Mouse (Mus musculus) stomach, embryonic 15.5 days (tissue): ENCODE measurements around the gene Ttll11. TPM values are rescaled to one million over a fixed set of nuclear protein-coding genes. Genes with fewer than 3 reads are reported as not detected.

ENCODE experiments used
- ATAC-seq: fragments of 200-750 bp; cut with Nextera tagmentation; 2 replicates; pipeline ENCODE4 v1.8.0; 2017; ENCODE audit warnings: low read depth, moderate number of reproducible peaks, moderate TSS enrichment; ENCODE audit not compliant: insufficient read depth, low FRiP score
- H3K27ac ChIP-seq: fragments of 300-500 bp; sonication (generic); 2 replicates; pipeline ENCODE4 v1.5.1; 2015; ENCODE audit warnings: mild to moderate bottlenecking, inconsistent platforms
- H3K27me3 ChIP-seq: fragments of 300-500 bp; sonication (generic); replicated peaks from 2 replicates; pipeline ENCODE4 v1.6.1; 2015; ENCODE audit warnings: inconsistent platforms
- H3K36me3 ChIP-seq: fragments of 300-500 bp; sonication (generic); 2 replicates; pipeline ENCODE4 v1.6.1; 2015; ENCODE audit warnings: inconsistent platforms
- H3K4me1 ChIP-seq: fragments of 300-500 bp; sonication (generic); 2 replicates; pipeline ENCODE4 v1.6.1; 2015; ENCODE audit warnings: inconsistent platforms
- H3K4me2 ChIP-seq: fragments of 300-500 bp; sonication (generic); 2 replicates; pipeline ENCODE4 v1.6.1; 2015; ENCODE audit warnings: mild to moderate bottlenecking, inconsistent platforms
- H3K4me3 ChIP-seq: fragments of 300-500 bp; sonication (generic); replicated peaks from 2 replicates; pipeline ENCODE4 v1.5.1; 2015; ENCODE audit warnings: inconsistent platforms
- H3K9ac ChIP-seq: fragments of 300-500 bp; sonication (generic); 2 replicates; pipeline ENCODE4 v1.6.1; 2015; ENCODE audit warnings: inconsistent platforms
- H3K9me3 ChIP-seq: fragments of 300-500 bp; sonication (generic); 2 replicates; pipeline ENCODE4 v1.6.1; 2016; ENCODE audit warnings: inconsistent platforms
- WGBS: fragments of 180-500 bp; shearing (Covaris S2); methylation state at CpG from one replicate; pipeline ENCODE4 v1.1.7; 2015; 5-methylcytosine and 5-hydroxymethylcytosine counted together
- polyA plus RNA-seq: library from polyadenylated mRNA; unstranded; fragments of >200 nt; fragmentation: Nextera tagmentation; extraction: Ambion mirVana; gene quantifications from 2 replicates; pipeline ENCODE4 v1.2.1, GENCODE M21; 2015

Gene Ttll11
- polyA plus RNA-seq, 1 experiment from 2014 or later = 0.65 TPM

DNA sequence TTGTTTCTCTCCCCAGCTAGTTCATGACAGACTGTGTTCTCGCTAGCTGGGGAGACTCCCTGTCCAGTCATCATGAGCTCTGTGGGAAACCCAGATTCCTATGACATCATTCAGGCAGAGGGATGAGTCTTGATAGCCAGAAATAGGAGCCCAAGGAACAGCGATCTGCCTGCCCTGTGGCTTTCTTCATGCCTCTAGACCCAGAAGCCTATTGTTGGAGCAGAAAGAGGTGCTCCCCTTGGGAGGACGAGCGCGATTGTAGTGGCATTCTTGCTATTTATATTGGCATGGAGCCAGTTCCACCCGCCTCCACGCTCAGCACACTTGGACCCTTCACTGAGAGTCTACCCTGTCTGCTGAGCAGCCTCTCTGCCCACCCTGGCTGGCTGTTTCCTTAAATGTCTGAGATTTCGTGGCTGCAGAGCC lies 265.0 kb downstream of the Ttll11 start:
- H3K27me3 ChIP-seq = no peaks in the 10 kb centered on the region
- peak overlapping the region; percentile 19; the same call in 1 of the 2 replicates for H3K27ac ChIP-seq
- H3K36me3 ChIP-seq = peaks cover 71% of the 10 kb centered on the region
- H3K4me2 ChIP-seq = no peak overlapping the region
- ATAC-seq = peak; percentile 15; the same call in 1 of the 2 replicates
- H3K9me3 ChIP-seq = no peaks in the 10 kb centered on the region
- peaks cover 10% of the 10 kb centered on the region; the same call in 1 of the 2 replicates for H3K4me1 ChIP-seq
- H3K9ac ChIP-seq = no peak overlapping the region
- WGBS = 37% methylated on average over 8 of the region's 8 CpGs
- no peak overlapping the region for H3K4me3 ChIP-seq

DNA sequence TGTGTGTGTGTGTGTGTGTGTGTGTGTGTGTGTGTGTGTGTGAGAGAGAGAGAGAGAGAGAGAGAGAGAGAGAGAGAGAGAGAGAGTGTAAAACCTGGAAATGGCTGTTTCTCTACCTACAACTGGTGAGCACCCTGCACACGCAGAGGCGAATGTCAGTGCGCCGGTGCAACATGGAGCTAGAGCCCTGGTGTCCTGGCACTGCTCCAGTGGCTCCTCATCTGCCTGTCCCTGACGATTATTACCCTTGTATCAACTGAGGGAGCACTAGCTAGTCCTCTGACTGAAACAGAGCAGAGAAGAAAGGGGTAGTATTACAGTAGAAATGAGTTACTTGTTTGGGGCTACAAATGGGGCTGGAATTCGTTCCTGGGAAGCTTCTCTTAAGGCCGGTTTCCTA lies 266.3 kb downstream of the Ttll11 start:
- no peaks in the 10 kb centered on the region for H3K9me3 ChIP-seq
- H3K27ac ChIP-seq = no peak overlapping the region
- ATAC-seq = no peak
- H3K27me3 ChIP-seq = no peaks in the 10 kb centered on the region
- peaks cover 10% of the 10 kb centered on the region; the same call in 1 of the 2 replicates for H3K4me1 ChIP-seq
- H3K4me2 ChIP-seq = no peak overlapping the region
- no peak overlapping the region for H3K9ac ChIP-seq
- H3K4me3 ChIP-seq = no peak overlapping the region
- H3K36me3 ChIP-seq = peaks cover 70% of the 10 kb centered on the region
- WGBS = 88% methylated on average over 7 of the region's 7 CpGs

DNA sequence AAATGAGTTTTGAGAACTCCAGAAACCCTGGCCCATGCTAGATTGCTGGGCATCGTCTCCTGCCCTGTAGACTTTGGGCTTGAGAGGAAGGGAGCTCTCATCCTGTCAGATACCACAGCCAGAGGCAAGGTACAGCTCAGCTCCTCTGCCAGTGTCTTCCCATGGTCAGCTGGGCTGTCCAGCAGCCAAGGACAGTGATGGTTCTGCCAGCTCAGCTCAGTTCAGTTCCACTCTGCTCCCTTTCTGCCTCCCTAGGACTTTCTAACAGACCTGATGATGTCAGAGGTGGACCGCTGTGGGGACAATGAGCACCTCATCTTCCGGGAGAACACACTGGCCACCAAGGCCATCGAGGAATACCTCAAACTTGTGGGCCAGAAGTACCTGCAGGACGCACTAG lies 267.1 kb downstream of the Ttll11 start:
- no peak for ATAC-seq
- Histone ChIP-seq H3K9me3 (no peaks in the 10 kb centered on the region), H3K4me1 (peaks cover 10% of the 10 kb centered on the region; the same call in 1 of the 2 replicates), H3K4me2 (no peak overlapping the region), H3K27ac (no peak overlapping the region), H3K4me3 (no peak overlapping the region), H3K9ac (no peak overlapping the region), H3K27me3 (no peaks in the 10 kb centered on the region), H3K36me3 (peaks cover 66% of the 10 kb centered on the region)
- WGBS = 91% methylated on average over 5 of the region's 5 CpGs

DNA sequence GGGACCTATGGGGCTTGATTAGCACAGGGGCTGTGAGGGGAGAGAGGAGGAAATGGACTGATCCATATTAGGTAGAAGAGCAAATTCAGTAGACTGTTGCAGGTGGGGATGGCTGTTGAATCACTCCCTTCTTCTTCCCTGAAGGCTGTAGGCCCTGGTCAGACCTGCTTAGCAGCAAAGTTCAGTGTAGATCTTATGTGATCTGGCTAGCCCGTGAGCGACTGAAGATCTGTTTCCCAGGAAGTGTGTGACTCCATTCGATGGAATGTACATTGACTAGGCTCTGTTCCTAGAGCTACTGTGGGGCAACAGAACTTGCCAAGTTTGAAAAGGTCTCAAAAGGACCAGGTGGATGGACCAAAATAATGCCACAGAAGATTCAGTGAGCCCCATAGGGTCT lies 276.5 kb downstream of the Ttll11 start:
- Histone ChIP-seq H3K9me3 (no peaks in the 10 kb centered on the region), H3K9ac (no peak overlapping the region), H3K4me1 (peaks cover 22% of the 10 kb centered on the region), H3K36me3 (0 out of 2 replicates have a peak, but pooled peaks cover 3% of the 10 kb centered on the region), H3K27me3 (no peaks in the 10 kb centered on the region), H3K27ac (peak overlapping the region; percentile 71), H3K4me2 (no peak overlapping the region), H3K4me3 (no peak overlapping the region)
- no peak; the same call in 1 of the 2 replicates for ATAC-seq
- 67% methylated on average over 3 of the region's 3 CpGs for WGBS

DNA sequence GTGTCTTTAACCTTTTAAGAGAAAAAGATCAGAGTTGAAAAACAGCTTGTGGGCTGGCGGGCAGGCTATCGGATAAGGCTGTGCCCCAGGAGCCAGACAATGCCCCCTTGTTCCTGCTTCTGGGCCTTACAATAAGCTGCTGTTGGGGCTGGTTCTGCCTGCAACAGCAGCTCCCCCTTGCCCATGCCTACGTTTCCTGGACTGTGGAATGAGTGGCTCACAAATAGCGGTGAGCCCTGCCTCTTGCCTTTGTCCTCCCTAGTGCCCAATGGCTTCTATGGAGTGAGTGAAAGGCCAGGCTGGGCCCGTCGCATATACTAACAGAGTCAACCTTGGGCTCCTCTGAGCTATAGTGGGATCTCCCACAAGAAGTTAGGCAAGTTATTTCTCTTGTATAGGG lies 277.1 kb downstream of the Ttll11 start:
- no peaks in the 10 kb centered on the region for H3K9me3 ChIP-seq
- no peak overlapping the region for H3K4me2 ChIP-seq
- WGBS = 75% methylated on average over 6 of the region's 6 CpGs
- H3K36me3 ChIP-seq = no peaks in the 10 kb centered on the region
- no peak overlapping the region for H3K9ac ChIP-seq
- H3K27ac ChIP-seq = peak overlapping the region; percentile 71
- ATAC-seq = peak; percentile 20; the same call in 1 of the 2 replicates
- no peak overlapping the region for H3K4me3 ChIP-seq
- peaks cover 26% of the 10 kb centered on the region for H3K4me1 ChIP-seq
- no peaks in the 10 kb centered on the region for H3K27me3 ChIP-seq

DNA sequence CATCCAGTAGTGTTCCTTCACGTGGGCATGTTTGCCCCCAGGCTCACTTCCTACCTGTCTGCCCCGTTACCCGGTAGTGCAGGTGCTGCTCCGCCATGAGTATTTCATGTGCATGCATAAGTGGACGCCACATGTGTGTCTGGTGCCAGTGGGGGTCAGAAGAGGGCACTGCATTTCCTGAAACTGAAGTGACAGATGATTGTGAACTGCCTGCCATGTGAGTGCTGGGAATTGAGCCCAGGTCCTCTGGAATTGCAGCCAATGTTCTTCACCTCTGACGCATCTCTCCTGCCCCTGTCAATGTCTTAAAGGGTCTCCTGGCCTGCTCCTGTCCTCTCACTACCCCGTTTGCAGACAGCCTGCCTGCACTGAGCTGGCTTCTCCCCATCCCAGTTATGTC lies 277.7 kb downstream of the Ttll11 start:
- WGBS = 82% methylated on average over 7 of the region's 7 CpGs
- ATAC-seq = no peak
- Histone ChIP-seq H3K9ac (no peak overlapping the region), H3K4me1 (peaks cover 30% of the 10 kb centered on the region), H3K27me3 (no peaks in the 10 kb centered on the region), H3K9me3 (no peaks in the 10 kb centered on the region), H3K36me3 (no peaks in the 10 kb centered on the region), H3K4me2 (no peak overlapping the region), H3K4me3 (no peak overlapping the region), H3K27ac (peak overlapping the region; percentile 71; the same call in 1 of the 2 replicates)

Other genes starting within 250 kb of the Ttll11 start
- gene Ndufa8, start 69.5 kb upstream of the Ttll11 start, polyA plus RNA-seq = 247 and 252 TPM in 2 replicates
- gene Morn5, start 69.5 kb upstream of the Ttll11 start, polyA plus RNA-seq = 0.26 TPM in 1 of 2 replicates, not detected in the other
- gene Lhx6, start 125.5 kb upstream of the Ttll11 start, polyA plus RNA-seq = 1.2 and 1.8 TPM in 2 replicates
- 27.4 and 30.7 TPM in 2 replicates for gene Mrrf, start 156.5 kb upstream of the Ttll11 start, polyA plus RNA-seq
- 54.9 and 60.1 TPM in 2 replicates for gene Rbm18, start 156.9 kb upstream of the Ttll11 start, polyA plus RNA-seq